Mouse (Mus musculus) ES-E14 (cell line): ENCODE data around the gene 0610010K14Rik.

Source experiments
- HCFC1 ChIP-seq: IDR thresholded peaks from 2 replicates; pipeline ENCODE4 v1.6.1; 2012; ENCODE audit warnings: low read length, inconsistent platforms, borderline replicate concordance; ENCODE audit not compliant: insufficient read depth
- MAFK ChIP-seq: IDR thresholded peaks from 2 replicates; pipeline ENCODE4 v1.6.1; 2014; ENCODE audit warnings: mild to moderate bottlenecking, low read depth, low read length, inconsistent platforms; ENCODE audit not compliant: insufficient read depth
- ZC3H11A ChIP-seq: IDR thresholded peaks from 2 replicates; pipeline ENCODE4 v1.6.1; 2012; ENCODE audit warnings: low read depth, mild to moderate bottlenecking, inconsistent platforms, low read length, borderline replicate concordance

DNA sequence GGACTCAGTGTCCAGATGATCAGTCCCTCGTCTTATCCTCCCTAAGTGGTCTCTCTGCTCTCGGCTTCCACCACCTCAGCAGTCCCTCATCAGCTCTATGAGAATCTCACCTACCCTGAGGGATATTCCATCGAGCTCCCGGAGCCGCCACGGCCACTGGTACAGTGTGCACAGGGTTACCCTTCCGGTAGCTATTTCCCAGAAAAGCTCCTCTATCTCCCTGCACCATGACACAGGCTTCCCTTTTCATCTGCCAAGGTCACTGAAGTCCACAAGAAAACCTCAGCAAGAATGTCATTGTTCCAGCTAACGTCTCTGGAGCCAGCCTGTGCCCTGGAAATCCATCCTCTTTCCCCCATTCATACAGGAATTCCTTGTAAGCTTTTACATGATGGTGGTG is 14.1 kb upstream of the 0610010K14Rik start:
- no peak for TF ChIP-seq HCFC1
- TF ChIP-seq ZC3H11A: no peak
- TF ChIP-seq MAFK: no peak
